Mouse (Mus musculus) forebrain, embryonic 14.5 days (tissue): ENCODE data around the gene Nectin4. TPM values are rescaled to one million over a fixed set of nuclear protein-coding genes. Genes with fewer than 3 reads are reported as not detected.
"Not testable (repeated sequence)": the region's sequence is repeated elsewhere in the genome, so short reads cannot be mapped to it uniquely, and the experiment has no call there.

Experiments
- ATAC-seq: fragments of 200-750 bp; cut with Nextera tagmentation; 2 replicates; pipeline ENCODE4 v1.8.0; 2017; ENCODE audit warnings: mild to moderate bottlenecking, moderate library complexity
- DNase-seq: peaks from one replicate; pipeline ENCODE4 v3.0.0-alpha.2; 2015; ENCODE audit warnings: low spot score
- H3K27ac ChIP-seq: fragments of 300-500 bp; sonication (generic); 2 replicates; pipeline ENCODE4 v1.5.1; 2014; ENCODE audit warnings: low read depth, mild to moderate bottlenecking, control low read depth, low read length, moderate library complexity
- H3K27me3 ChIP-seq: fragments of 300-500 bp; sonication (generic); replicated peaks from 2 replicates; pipeline ENCODE4 v1.6.1; 2014; ENCODE audit warnings: low read length, control low read depth, mixed read lengths; ENCODE audit not compliant: control insufficient read depth, insufficient read depth
- H3K36me3 ChIP-seq: fragments of 300-500 bp; sonication (generic); 2 replicates; pipeline ENCODE4 v1.6.1; 2014; ENCODE audit warnings: low read length, control low read depth; ENCODE audit not compliant: control insufficient read depth, insufficient read depth
- H3K4me1 ChIP-seq: fragments of 300-500 bp; sonication (generic); 2 replicates; pipeline ENCODE4 v1.6.1; 2014; ENCODE audit warnings: antibody characterized with exemption, low read length, control low read depth; ENCODE audit not compliant: control insufficient read depth, insufficient read depth
- H3K4me2 ChIP-seq: fragments of 300-500 bp; sonication (generic); 2 replicates; pipeline ENCODE4 v1.6.1; 2014; ENCODE audit warnings: mild to moderate bottlenecking, control low read depth, low read length
- H3K4me3 ChIP-seq: fragments of 300-500 bp; sonication (generic); 2 replicates; pipeline ENCODE4 v1.5.1; 2014; ENCODE audit warnings: low read depth, low read length, control low read depth
- H3K9ac ChIP-seq: fragments of 300-500 bp; sonication (generic); 2 replicates; pipeline ENCODE4 v1.6.1; 2014; ENCODE audit warnings: mild to moderate bottlenecking, low read length, control low read depth, moderate library complexity
- H3K9me3 ChIP-seq: fragments of 300-500 bp; sonication (generic); replicated peaks from 2 replicates; pipeline ENCODE4 v1.6.1; 2016; ENCODE audit warnings: low read length, control low read depth, mixed read lengths; ENCODE audit not compliant: control insufficient read depth
- WGBS: fragments of 180-500 bp; shearing (Covaris S2); extraction: QIAGEN DNeasy Blood & Tissue Kit; methylation state at CpG from one replicate; pipeline ENCODE4 v1.1.7; 2014; 5-methylcytosine and 5-hydroxymethylcytosine counted together
- polyA plus RNA-seq: library from polyadenylated mRNA; unstranded; fragments of >200 nt; fragmentation: Nextera tagmentation; extraction: Ambion mirVana; gene quantifications from 2 replicates; pipeline ENCODE4 v1.2.1, GENCODE M21; 2014

Gene Nectin4
- polyA plus RNA-seq, result 0.11 and 0.32 TPM in 2 replicates

GRCm38 (mm10) chr1:171369845-171370556 is at the start of gene Nectin4:
Gene Nectin4 (plus strand): TSS chr1:171370099.
- DNase-seq, result no peak
- Histone ChIP-seq H3K4me1 (no peaks in the 10 kb centered on the region; the same call in 1 of the 2 replicates), H3K27ac (no peak within 1 kb of the TSS), H3K9ac (no peak within 1 kb of the TSS), H3K9me3 (no peaks in the 10 kb centered on the region), H3K27me3 (no peaks in the 10 kb centered on the region), H3K4me3 (no peak within 1 kb of the TSS), H3K4me2 (no peak within 1 kb of the TSS), H3K36me3 (no peaks in the 10 kb centered on the region)
- 37% methylated on average over 20 of the region's 20 CpGs for WGBS
- no peak for ATAC-seq

DNA sequence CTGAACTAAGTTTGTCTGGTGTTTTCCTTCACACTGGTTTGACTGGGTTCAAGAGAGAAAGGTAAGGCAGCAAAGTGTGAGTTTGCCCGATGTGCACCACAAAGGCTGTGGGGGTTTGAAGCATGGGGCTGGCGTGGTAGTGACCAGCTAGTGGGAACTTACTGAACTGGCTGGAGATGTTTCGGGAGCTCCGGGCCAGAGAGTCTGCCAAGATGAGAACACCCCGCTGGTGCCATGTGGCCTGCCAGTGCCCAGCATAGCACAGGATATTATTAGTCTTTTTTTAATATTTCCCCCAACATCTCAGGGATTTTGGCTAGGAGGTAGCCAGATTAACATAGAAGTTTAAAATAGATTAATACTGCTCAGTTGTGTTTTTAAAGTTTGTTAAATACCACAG is 49.7 kb upstream of the Nectin4 start:
- no peak overlapping the region for H3K27ac ChIP-seq
- 12% methylated on average over 5 of the region's 5 CpGs for WGBS

GRCm38 (mm10) chr1:171321415-171321814 is 48.5 kb upstream of the Nectin4 start:
- Histone ChIP-seq H3K4me2 (no peak overlapping the region), H3K4me1 (no peaks in the 10 kb centered on the region; the same call in 1 of the 2 replicates), H3K9ac (no peak overlapping the region), H3K4me3 (no peak overlapping the region), H3K27ac (no peak overlapping the region), H3K36me3 (0 out of 2 replicates have a peak, but pooled peaks cover 3% of the 10 kb centered on the region), H3K9me3 (no peaks in the 10 kb centered on the region), H3K27me3 (no peaks in the 10 kb centered on the region)
- ATAC-seq, result 0 out of 2 replicates have a peak, but pooled peaks have one; percentile 29
- peak; percentile 73 for DNase-seq

More for the DNA sequence above, 49.7 kb upstream of the Nectin4 start:
- Histone ChIP-seq H3K27me3 (no peaks in the 10 kb centered on the region), H3K4me1 (no peaks in the 10 kb centered on the region), H3K9me3 (no peaks in the 10 kb centered on the region), H3K36me3 (no peaks in the 10 kb centered on the region), H3K9ac (no peak overlapping the region), H3K4me3 (no peak overlapping the region), H3K4me2 (no peak overlapping the region)
- no peak for ATAC-seq
- DNase-seq, result no peak

DNA sequence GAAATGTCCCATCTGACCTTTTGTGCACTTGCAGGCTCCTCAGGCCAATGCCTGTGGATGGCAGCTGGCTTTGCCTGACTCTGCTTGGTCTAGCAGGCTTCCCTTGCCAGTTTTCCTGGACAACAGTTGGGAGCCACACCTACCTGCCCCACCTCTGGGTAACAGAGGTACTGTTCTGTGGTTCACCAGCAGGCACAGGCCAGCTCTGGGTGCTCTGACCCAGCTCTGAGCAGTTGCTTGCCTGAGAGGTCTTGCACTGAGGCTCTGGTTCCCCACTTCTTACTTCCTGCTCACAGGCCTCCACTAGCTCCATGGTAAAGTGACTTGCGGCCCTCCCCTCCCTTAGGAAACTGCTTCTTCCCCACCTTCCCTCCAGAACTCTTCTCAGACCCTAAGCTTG is 47.9 kb upstream of the Nectin4 start:
- 69% methylated on average over 1 of the region's 1 CpGs for WGBS
- Histone ChIP-seq H3K4me2 (no peak overlapping the region), H3K9me3 (no peaks in the 10 kb centered on the region), H3K36me3 (0 out of 2 replicates have a peak, but pooled peaks cover 3% of the 10 kb centered on the region), H3K4me3 (no peak overlapping the region), H3K9ac (no peak overlapping the region), H3K27me3 (no peaks in the 10 kb centered on the region), H3K4me1 (no peaks in the 10 kb centered on the region; the same call in 1 of the 2 replicates), H3K27ac (no peak overlapping the region)
- ATAC-seq, result 0 out of 2 replicates have a peak, but pooled peaks have one; percentile 34
- DNase-seq, result no peak

GRCm38 (mm10) chr1:171325571-171325970 is 44.3 kb upstream of the Nectin4 start:
- H3K27ac ChIP-seq, result no peak overlapping the region
- WGBS, result 94% methylated on average over 2 of the region's 2 CpGs
- no peak for DNase-seq

GRCm38 (mm10) chr1:171326588-171326987 is 43.3 kb upstream of the Nectin4 start:
- ATAC-seq, H3K9me3 ChIP-seq, DNase-seq, H3K27me3 ChIP-seq, H3K4me2 ChIP-seq, H3K27ac ChIP-seq, H3K4me3 ChIP-seq, H3K9ac ChIP-seq, H3K36me3 ChIP-seq: not testable (repeated sequence)
- WGBS, result 88% methylated on average over 4 of the region's 4 CpGs
- H3K4me1 ChIP-seq, result peaks cover 19% of the 10 kb centered on the region

More at GRCm38 (mm10) chr1:171325571-171325970, 44.3 kb upstream of the Nectin4 start:
- 0 out of 2 replicates have a peak, but pooled peaks cover 3% of the 10 kb centered on the region for H3K36me3 ChIP-seq
- no peaks in the 10 kb centered on the region for H3K9me3 ChIP-seq
- no peaks in the 10 kb centered on the region for H3K27me3 ChIP-seq
- no peak for ATAC-seq
- H3K4me3 ChIP-seq, result no peak overlapping the region
- no peak overlapping the region for H3K9ac ChIP-seq
- no peak overlapping the region for H3K4me2 ChIP-seq
- H3K4me1 ChIP-seq, result peaks cover 13% of the 10 kb centered on the region

- 41% methylated on average over 9 of the region's 9 CpGs for WGBS
- Histone ChIP-seq H3K27me3 (no peaks in the 10 kb centered on the region), H3K36me3 (0 out of 2 replicates have a peak, but pooled peaks cover 3% of the 10 kb centered on the region), H3K9me3 (no peaks in the 10 kb centered on the region), H3K9ac (peak overlapping the region; percentile 79), H3K4me1 (peaks cover 19% of the 10 kb centered on the region), H3K27ac (peak overlapping the region; percentile 97), H3K4me3 (peak overlapping the region; percentile 84), H3K4me2 (peak overlapping the region; percentile 52)
- DNase-seq (peak; percentile 22), ATAC-seq (no peak)
These were observed 41.7 kb upstream of the Nectin4 start for GRCm38 (mm10) chr1:171328244-171328643.

- DNase-seq (peak; percentile 98), ATAC-seq (peak; percentile 96)
- Histone ChIP-seq H3K4me2 (peak within 1 kb of the TSS; percentile 52), H3K4me3 (peak within 1 kb of the TSS; percentile 84), H3K9ac (peak within 1 kb of the TSS; percentile 79), H3K27me3 (no peaks in the 10 kb centered on the region), H3K27ac (peak within 1 kb of the TSS; percentile 97), H3K9me3 (no peaks in the 10 kb centered on the region), H3K4me1 (peaks cover 19% of the 10 kb centered on the region), H3K36me3 (peaks cover 6% of the 10 kb centered on the region; the same call in 1 of the 2 replicates)
- WGBS, result 0% methylated on average over 43 of the region's 48 CpGs
These were observed 41.0 kb upstream of the Nectin4 start, which contains the start of gene Dedd for GRCm38 (mm10) chr1:171328839-171329432. Gene Dedd (plus strand): TSS chr1:171329145.
